Mouse (Mus musculus) heart, embryonic 15.5 days (tissue): ENCODE results near the gene Ndufa6. TPM values are rescaled to one million over a fixed set of nuclear protein-coding genes. Genes with fewer than 3 reads are reported as not detected.

Experiments
- ATAC-seq: fragments of 200-750 bp; cut with Nextera tagmentation; replicated peaks from 2 replicates; pipeline ENCODE4 v1.8.0; 2017; ENCODE audit warnings: low read depth, moderate TSS enrichment; ENCODE audit not compliant: insufficient number of reproducible peaks, insufficient read depth, low FRiP score
- H3K27ac ChIP-seq: fragments of 300-500 bp; sonication (generic); 2 replicates; pipeline ENCODE4 v1.5.1; 2015; ENCODE audit warnings: mild to moderate bottlenecking, inconsistent platforms
- H3K27me3 ChIP-seq: fragments of 300-500 bp; sonication (generic); 2 replicates; pipeline ENCODE4 v1.6.1; 2015; ENCODE audit warnings: inconsistent platforms
- H3K36me3 ChIP-seq: fragments of 300-500 bp; sonication (generic); 2 replicates; pipeline ENCODE4 v1.6.1; 2015; ENCODE audit warnings: mild to moderate bottlenecking, inconsistent platforms
- H3K4me1 ChIP-seq: fragments of 300-500 bp; sonication (generic); replicated peaks from 2 replicates; pipeline ENCODE4 v1.6.1; 2015; ENCODE audit warnings: inconsistent platforms
- H3K4me2 ChIP-seq: fragments of 300-500 bp; sonication (generic); 2 replicates; pipeline ENCODE4 v1.6.1; 2015; ENCODE audit warnings: inconsistent platforms, mild to moderate bottlenecking, moderate library complexity
- H3K4me3 ChIP-seq: fragments of 300-500 bp; sonication (generic); 2 replicates; pipeline ENCODE4 v1.5.1; 2015; ENCODE audit warnings: mild to moderate bottlenecking, inconsistent platforms
- H3K9ac ChIP-seq: fragments of 300-500 bp; sonication (generic); 2 replicates; pipeline ENCODE4 v1.6.1; 2015; ENCODE audit warnings: mild to moderate bottlenecking, inconsistent platforms
- H3K9me3 ChIP-seq: fragments of 300-500 bp; sonication (generic); replicated peaks from 2 replicates; pipeline ENCODE4 v1.6.1; 2016; ENCODE audit warnings: inconsistent platforms
- WGBS: fragments of 180-500 bp; shearing (Covaris S2); methylation state at CpG from one replicate; pipeline ENCODE4 v1.1.7; 2015; ENCODE audit warnings: mixed read lengths; 5-methylcytosine and 5-hydroxymethylcytosine counted together
- microRNA-seq: library from miRNA; unstranded; fragments of <30 nt; microRNA quantifications from one replicate; pipeline ENCODE4, GENCODE M21; 2016
- polyA plus RNA-seq: library from polyadenylated mRNA; unstranded; fragments of >200 nt; fragmentation: Nextera tagmentation; extraction: Ambion mirVana; gene quantifications from 2 replicates; pipeline ENCODE4 v1.2.1, GENCODE M21; 2015

Ndufa6 gene
- polyA plus RNA-seq, 1 experiment from 2014 or later: 678 TPM

GRCm38 (mm10) chr15:82308416-82308815 is 45.7 kb downstream of the Ndufa6 start:
- no peak for ATAC-seq

DNA sequence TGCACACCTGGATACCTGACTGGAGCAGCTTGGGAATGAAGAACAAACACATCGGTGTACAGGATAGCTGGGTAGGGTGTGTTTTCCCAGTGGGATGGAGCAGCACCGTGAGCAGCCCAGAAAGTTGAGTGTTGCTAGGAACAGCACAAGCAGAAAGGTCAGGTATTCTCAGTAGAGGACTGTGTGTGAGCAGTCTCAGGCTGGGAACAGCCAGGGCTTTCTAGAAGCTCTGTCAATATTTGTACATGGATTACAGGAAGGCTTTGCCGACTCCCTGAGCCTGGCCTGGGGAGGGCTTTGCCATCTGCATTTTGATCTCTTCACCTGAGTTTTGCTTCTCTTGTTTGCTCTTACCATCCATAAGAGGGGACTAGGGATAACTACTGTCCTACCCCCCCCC is 47.0 kb downstream of the Ndufa6 start:
- Histone ChIP-seq H3K27me3 (no peaks in the 10 kb centered on the region), H3K4me3 (no peak overlapping the region), H3K9ac (no peak overlapping the region), H3K4me2 (no peak overlapping the region), H3K4me1 (no peaks in the 10 kb centered on the region), H3K27ac (no peak overlapping the region), H3K9me3 (no peaks in the 10 kb centered on the region), H3K36me3 (no peaks in the 10 kb centered on the region)
- WGBS: 77% methylated on average over 3 of the region's 3 CpGs
- no peak for ATAC-seq

More at GRCm38 (mm10) chr15:82308416-82308815, 45.7 kb downstream of the Ndufa6 start:
- Histone ChIP-seq H3K9me3 (no peaks in the 10 kb centered on the region), H3K27ac (no peak overlapping the region), H3K4me2 (no peak overlapping the region), H3K27me3 (no peaks in the 10 kb centered on the region), H3K4me1 (no peaks in the 10 kb centered on the region), H3K4me3 (no peak overlapping the region), H3K36me3 (no peaks in the 10 kb centered on the region), H3K9ac (no peak overlapping the region)
- 76% methylated on average over 3 of the region's 3 CpGs for WGBS

Small RNA genes lying within 50 kb of the gene (microRNA-seq; reads per million reads assigned to microRNA genes)
- gene Mir7684: not detected

Other genes with a start within 250 kb of the Ndufa6 start
- 7.4 and 11.9 TPM in 2 replicates for gene Ccdc134, start 226.4 kb downstream of the Ndufa6 start, polyA plus RNA-seq
- 73.8 and 106 TPM in 2 replicates for gene Srebf2, start 207.1 kb downstream of the Ndufa6 start, polyA plus RNA-seq
- gene Shisa8, start 141.5 kb downstream of the Ndufa6 start, polyA plus RNA-seq: 0.22 and 0.25 TPM in 2 replicates
- not detected in 2 replicates for gene Tnfrsf13c, start 130.0 kb downstream of the Ndufa6 start, polyA plus RNA-seq
- 54.0 and 55.7 TPM in 2 replicates for gene Cenpm, start 109.6 kb downstream of the Ndufa6 start, polyA plus RNA-seq
- not detected in 2 replicates for gene 1500009C09Rik, start 101.9 kb downstream of the Ndufa6 start, polyA plus RNA-seq
- gene Sept3, start 79.4 kb downstream of the Ndufa6 start, polyA plus RNA-seq: 3.4 and 5.2 TPM in 2 replicates
- 0.13 and 0.23 TPM in 2 replicates for gene Wbp2nl, start 55.4 kb downstream of the Ndufa6 start, polyA plus RNA-seq
- gene Naga, start 15.4 kb downstream of the Ndufa6 start, polyA plus RNA-seq: 39.1 and 52.3 TPM in 2 replicates
- 6.3 and 11.5 TPM in 2 replicates for gene Pheta2, start 15.4 kb downstream of the Ndufa6 start, polyA plus RNA-seq
- gene Smdt1, start 15.4 kb downstream of the Ndufa6 start, polyA plus RNA-seq: 334 and 337 TPM in 2 replicates
- gene Cyp2d22, start 25.9 kb upstream of the Ndufa6 start, polyA plus RNA-seq: 12.3 and 14.2 TPM in 2 replicates
- not detected in 2 replicates for gene Cyp2d11, start 39.7 kb upstream of the Ndufa6 start, polyA plus RNA-seq
- 1.0 TPM in 1 of 2 replicates, not detected in the other for gene Cyp2d10, start 52.9 kb upstream of the Ndufa6 start, polyA plus RNA-seq
- gene Cyp2d9, start 79.1 kb upstream of the Ndufa6 start, polyA plus RNA-seq: not detected in 2 replicates
- not detected in 2 replicates for gene Cyp2d12, start 200.8 kb upstream of the Ndufa6 start, polyA plus RNA-seq